Mouse (Mus musculus): ENCODE data around the gene 9130023H24Rik.

The 9130023H24Rik gene

DNA sequence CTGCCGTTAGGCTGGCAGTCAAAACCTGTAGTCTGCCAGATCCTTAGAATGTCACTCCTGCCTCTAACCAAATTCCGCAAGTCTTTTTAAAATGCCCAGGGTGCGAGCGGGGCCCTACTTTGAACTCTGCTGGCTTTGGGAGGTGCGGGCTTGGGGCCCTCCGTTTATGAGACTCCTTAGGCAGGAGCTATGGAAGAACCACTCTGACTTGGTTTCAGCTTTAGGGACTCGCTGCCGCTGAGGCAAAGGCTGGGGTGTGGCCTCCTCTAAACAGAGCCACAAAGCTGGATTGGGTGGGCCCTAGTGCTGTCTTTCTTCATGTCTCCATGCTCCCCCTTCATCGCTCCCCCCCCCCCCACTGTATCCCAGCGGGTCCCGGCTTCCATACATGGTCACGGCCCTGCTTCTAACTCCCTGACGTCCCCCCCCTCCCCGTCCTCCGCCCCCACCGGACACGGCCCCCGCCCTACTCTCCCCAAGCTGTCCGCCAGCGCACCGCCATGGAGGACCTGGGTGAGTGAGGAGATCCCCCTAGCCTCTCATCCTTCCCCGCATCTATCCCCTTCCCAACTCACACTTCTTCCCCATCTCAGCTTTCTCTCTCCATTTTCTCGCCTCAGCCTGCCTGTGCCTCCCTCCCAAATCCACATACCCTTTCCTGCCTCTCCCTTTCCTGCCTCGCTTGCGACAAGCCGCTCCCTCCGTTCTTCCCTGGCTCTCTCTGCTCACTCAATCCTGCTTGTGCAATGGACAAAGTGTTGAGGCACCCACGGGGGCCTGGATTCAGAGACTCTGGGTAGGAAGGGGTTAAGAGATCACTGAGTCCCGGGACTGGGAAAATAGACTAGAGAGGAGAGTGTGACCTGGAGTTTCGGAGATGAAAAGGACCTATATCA, 8.9 kb upstream of the 9130023H24Rik start, which contains the start of gene Tgfb1i1:
Tgfb1i1 (plus strand) TSS at position 317 of the 896 bp plus-strand sequence.
- peak; percentile 74 for DNase-seq

DNA sequence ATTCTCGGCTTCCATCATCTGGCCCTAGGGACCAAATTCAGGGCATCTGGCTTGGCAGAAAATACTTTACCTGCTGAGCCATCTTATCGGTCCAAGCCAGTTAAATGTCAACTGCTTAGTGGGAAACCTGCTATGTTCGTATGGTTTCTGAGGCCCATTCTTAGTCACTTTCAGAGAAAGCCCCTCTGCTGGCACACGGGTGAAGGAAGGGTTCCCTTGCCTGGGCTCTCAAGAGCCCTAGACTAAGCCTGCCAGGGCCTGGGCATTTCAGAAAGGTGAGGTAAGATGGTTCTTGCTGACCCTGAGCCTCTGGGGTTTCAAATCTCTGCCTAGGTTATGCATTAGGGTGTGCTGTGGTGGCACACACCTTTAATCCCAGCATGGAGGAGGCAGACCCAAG, 7.7 kb upstream of the 9130023H24Rik start:
- DNase-seq: no peak

DNA sequence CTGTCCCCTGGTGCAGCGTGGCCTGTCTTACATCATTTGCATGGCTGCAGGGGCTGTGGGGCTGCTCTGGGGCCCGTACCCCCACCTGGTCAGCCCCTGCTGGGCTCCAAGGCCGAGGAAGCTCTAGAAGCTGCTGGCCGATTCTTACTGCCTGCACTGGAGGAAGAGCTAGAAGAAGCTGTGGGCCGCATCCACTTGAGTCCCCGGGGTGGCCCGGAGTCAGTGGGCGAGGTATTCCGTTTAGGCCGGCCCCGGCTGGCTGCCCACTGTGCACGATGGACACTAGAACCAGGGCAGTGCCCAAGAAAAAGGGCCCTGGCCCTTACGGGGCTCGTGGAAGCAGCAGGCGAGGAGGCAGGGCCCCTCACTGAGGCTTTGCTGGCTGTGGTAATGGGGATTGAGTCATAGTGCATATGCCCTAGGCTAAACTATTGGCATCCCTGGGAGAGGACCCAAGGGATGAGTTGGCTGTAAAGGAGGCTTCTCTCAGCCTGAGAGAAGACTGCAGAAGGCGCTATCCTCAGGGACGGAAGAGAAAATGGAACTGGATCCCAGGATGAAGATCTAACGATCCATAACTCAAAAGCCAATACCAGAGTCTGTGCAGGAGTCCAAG, 6.7 kb upstream of the 9130023H24Rik start:
- DNase-seq: no peak

DNA sequence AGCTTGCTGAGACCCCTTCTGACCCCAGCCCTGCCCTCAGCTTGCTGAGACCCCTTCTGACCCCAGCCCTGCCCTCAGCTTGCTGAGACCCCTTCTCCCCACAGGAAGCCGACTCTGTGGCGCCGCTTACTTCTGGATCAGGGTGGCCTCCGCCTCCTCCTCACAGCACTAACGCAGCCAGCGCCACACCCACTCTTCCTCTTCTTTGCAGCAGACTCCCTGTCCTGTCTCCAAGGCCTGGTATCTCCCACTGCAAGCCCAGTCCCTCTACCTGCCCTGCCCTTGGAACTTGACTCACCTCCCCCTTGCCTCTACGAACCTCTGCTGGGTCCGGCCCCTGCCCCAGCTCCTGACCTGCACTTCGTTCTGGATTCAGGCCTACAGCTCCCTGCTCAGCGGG, 6.1 kb upstream of the 9130023H24Rik start:
- no peak for DNase-seq

DNA sequence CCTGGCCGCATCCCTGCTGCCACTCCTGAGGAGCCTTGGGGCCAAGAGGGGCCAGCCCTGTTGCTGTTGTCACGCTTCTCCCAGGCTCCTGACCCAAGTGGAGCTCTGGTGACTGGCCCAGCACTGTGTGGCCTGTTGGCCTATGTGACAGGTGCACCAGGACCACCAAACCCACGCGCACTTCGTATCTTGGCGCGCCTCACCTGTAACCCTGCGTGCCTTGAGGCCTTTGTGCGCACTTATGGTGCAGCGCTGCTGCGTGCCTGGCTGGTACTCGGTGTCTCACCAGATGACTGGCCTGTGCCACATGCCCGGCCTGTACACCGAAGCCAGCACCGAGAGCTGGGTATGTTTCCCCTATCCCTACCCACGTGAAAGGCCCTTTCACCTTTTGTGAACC, 4.5 kb upstream of the 9130023H24Rik start:
- DNase-seq: no peak

DNA sequence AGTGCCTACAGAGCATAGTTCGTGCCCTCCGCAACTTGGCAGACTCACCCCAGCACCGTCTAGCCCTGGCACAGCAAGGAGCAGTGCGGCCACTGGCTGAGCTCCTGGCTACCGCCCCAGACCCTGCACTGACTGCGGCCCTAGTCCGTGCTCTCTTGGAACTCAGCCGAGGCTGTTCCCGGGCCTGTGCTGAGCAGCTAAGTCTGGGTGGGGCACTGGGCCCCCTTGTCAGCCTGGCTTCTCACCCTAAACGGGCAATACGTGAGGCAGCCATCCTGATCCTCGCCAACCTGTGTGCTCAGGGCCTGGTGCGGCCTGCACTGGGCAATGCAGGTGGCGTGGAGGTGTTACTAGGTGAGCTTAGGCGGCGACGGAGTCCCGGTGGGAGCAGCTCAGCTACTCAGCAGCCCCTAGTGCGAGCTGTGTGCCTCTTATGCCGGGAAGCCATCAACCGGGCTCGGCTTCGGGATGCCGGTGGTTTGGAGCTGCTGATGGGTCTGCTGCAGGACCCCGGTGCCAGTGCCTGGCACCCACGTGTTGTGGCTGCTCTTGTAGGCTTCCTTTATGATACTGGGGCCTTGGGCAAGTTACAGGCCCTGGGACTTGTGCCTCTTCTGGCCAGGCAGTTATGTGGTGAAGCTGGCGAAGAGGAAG, 2.4 kb upstream of the 9130023H24Rik start:
- no peak for DNase-seq

DNA sequence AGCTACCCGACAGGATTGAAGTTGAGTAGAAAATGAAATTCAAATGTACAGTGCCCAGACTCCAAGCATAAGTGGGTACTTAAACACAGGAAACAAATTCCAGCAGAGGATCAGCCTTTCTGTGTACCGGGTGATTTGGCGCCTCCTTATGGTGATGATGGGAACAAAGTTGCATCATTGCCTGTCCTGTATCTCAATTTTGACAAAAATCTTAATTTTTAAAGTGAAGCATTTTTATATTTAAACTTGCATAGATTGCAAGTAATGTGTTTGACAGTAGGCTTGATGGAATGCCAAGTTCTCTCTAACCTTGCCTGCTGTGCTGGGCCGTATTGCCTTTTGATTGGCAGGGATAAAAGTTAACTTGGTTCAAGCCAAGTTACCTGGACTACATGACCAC, 1.2 kb upstream of the 9130023H24Rik start:
- peak; percentile 44 for DNase-seq

DNA sequence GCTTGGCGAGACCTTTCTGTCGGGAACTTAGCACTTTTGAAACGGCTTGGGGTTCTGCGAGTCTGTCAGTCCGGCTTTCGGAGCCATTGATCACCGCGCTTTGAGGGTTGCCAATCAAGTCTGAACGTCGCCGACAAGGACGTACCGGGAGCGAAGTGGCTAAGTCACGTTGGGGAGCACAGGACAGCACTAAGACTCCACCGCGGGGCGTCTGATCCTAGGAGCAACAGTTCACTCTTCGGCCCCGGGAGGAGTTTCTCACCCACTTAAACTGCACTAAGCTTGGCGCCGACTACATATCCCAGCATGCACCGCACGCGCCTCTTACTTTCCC, 271 bp downstream of the 9130023H24Rik start:
- no peak for DNase-seq

DNA sequence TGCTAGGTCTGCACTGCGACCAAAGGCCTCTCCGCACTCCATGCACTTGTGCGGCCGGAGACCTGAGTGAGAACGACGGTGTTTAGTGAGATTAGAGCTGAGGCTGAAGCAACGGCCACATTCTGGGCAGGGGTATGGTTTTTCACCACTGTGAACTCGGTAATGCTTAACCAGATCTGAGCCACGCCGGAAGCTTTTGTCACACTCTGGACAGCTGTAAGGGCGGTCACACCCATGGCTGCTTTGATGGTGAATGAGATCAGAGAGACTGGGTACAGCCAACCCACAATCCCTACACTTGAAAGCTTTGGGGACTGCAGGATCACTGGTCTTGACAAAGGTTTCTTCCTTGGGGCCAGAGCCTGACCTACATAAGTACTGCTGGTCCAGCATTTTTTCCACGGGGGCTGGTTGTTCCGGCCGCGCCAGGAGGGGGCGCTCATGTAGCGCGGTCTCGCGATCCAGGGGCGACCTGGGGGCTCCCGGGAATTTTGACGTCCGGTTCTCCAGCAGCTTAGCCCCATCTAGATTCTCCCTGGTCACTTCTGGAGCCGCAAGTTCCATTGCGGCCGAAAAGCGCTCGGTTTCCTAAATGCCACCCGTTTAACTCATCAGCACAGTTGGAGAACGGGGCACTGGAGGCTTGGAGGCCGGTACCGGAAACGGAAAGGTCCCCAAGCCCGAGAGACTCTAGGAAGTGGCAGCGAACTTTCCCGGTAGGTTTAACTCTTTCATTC, 807 bp downstream of the 9130023H24Rik start, which contains the start of gene Armc5:
Armc5 (plus strand) TSS at position 487 of the 737 bp plus-strand sequence.
- DNase-seq: peak; percentile 91

DNA sequence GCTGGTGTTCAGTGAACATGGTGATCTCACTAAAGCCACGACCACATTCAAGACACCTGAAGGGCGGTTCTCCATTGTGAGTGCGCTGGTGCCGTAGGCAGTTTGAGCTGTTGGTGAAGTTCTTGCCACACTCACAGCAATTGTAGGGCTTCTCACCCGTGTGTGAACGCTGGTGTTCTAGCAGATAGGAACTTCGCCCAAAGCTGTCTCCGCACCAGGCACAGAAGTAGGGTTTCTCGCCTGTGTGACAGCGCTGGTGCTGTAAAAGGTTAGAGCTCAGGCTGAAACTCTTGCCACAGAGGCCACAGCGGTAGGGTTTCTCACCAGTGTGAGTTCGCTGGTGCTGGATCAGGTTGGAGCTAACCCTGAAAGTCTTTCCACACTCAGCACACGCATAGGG, 1.4 kb downstream of the 9130023H24Rik start:
- no peak for DNase-seq

DNA sequence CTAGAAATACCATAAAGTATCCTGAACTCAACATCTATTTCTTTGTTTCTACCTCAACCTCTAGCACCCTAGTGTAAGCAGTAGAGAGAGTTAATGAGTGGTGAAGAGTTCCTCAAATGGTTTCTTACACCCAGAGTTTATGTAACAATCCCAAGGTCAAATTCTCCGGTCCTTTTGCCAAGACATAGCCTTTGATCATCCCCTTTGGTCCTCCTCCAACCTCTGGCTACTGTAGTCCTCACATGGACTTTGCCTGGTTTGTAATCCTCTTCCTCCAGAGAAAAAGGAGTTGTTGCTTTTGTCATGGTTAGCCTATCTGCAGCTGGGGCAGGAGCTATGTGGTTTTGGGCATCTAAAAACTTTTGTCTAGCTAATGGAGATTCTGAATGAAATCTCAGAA, 2.4 kb downstream of the 9130023H24Rik start:
- peak; percentile 72 for DNase-seq

DNA sequence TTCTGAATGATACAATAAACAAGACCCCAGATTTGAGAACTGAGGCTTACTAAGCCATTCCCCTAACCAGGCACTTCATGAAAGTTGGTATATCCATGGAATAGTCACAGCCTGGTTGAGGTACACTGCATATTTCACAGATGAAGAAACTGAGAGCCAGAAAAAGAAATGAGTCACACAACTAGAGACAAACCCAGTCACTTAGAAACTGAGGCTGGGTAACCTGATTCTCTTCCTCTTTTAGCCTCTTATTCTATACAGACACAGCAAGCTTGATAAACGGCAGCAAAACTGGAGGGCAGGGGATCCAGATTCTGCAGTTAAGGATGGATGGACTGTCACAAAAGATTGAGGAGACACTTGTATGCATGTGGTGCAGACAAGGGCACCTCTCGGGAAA, 3.0 kb downstream of the 9130023H24Rik start:
- no peak for DNase-seq

DNA sequence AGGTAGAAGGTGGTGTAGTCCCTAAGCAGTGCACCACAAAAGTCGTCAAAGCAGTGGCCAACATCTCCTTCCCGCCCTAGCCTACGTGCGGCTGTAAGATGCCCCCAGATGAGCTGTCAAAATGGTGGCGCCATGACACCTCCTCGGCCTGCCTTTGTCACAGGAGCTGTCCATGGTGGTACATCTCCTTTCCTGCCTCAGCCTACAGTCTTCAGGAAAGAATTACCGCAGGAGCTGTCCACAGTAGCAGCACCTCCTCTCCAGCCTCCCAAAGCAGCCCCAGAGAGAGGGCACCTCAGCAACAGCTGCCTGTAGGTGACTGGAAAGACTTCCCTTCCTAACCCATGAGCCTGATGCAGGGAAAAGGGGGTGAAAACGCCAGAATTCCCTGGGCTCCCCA, 6.1 kb downstream of the 9130023H24Rik start:
- DNase-seq: no peak

DNA sequence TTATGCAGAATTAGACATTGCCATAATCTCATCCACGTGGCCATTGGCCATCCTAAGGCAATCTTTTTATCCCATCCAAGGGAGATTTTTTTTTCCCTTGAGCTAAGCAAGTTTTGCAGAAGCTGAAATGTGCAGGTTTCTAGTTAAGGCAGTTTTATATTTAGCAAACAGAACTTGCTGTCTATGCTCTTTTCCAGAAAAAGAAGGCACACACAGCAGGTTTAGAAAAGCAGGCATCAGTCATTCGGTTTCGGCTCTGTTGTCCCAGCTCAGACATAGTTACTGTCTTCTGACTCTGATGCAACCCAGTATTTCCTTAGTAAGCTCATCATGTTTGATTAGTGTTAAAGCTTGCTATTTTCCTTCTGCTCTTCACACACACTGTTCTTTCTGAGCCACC, 16.9 kb downstream of the 9130023H24Rik start:
- no peak for DNase-seq

DNA sequence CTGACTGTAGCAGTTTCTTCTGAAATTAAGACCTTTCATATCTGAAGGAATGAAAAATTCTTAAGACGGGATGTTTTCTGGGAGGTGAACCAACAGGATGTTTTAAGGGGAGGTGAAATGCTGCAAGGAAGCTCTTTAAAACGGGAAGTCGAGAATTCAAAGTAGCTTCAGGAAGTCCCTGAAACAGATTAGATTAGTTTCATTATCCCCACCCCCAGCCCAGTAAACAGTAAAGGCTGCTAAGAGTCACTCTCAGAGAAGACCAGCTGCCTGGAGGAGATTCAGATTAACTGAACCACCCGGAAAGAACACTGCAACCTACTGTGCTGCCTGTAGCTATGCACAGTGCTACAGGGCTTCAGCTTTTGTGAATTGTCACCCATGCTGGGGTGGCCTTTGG, 17.9 kb downstream of the 9130023H24Rik start:
- no peak for DNase-seq

DNA sequence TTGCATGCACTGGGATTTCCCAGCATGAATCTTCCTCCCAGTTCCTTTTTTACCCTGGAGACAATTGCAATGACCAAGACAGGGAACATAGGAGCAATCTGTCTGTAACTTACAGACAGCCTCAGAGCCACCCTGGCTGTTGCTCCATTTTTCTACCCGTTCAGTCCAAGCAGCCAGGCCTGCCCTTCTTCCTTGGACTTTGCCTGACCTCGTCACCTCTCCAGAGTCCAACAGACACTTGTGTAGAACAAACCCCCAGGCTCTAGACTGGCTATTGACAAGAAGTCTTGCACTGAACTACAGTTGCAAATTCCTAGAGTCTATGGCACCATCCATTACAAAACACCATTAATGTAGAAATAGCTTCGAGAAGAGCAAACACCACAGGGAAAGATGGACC, 28.0 kb downstream of the 9130023H24Rik start:
- peak; percentile 14 for DNase-seq

DNA sequence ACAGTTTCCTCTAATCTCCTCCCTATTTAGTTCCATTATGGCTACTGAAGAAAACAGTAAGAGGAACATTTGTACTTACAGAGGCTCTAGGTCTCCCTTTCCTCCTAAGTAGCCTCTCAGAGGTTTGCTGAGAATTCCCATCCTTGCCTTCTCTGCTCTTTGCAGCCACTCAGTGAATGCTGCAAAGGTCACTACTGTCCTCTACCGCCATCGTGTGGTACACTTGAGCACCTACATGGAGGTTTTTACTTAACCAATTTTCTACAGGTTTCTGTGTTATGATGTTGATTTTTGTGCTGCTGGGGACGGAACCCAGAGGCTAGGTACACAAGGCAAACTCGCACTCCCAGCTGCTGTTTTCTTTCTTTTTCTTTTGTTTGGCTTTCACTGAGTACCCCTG, 29.6 kb downstream of the 9130023H24Rik start:
- DNase-seq: peak; percentile 64

DNA sequence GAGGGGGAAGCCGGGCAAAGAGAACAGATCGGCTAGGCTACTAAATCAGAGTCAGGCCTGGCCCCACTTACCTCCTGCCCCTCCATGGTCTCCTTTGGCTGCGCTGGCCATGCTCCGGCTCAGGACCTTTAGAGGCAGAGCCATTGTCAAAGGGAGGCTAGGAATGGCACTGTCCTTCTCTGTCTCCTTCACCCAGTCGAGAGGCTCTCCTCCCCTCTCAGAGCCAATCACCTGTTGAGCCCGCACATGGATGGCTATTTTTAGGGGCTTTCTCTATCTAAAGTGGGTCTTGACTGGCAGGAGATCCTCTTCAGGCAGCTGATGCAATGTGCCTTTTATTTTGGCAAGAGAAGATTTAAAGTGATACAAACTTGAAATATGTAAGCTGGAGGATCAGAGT, 31.7 kb downstream of the 9130023H24Rik start, which contains the start of gene Cox6a2:
Cox6a2 (minus strand) TSS at position 236 of the 400 bp plus-strand sequence.
- DNase-seq: no peak

DNA sequence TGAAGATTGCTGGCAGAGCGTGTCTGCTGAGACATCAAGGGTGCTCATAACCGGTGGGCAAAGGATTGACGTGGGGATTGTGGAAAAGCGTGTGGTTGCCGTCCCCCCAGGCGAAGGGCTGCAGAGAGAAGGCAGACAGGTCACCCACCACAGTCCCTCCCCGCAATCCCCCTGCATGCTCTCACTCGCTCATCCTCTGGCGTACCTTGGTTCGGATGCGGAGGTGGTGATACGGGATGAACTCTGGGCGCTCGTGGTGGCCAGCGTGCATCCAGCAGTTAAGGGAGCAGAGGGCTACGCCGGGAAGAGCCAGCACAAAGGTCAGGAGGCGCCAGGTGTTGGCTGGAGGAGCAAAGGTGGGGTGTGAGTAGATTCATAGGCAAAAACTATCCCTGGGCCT, 32.1 kb downstream of the 9130023H24Rik start:
- DNase-seq: no peak

DNA sequence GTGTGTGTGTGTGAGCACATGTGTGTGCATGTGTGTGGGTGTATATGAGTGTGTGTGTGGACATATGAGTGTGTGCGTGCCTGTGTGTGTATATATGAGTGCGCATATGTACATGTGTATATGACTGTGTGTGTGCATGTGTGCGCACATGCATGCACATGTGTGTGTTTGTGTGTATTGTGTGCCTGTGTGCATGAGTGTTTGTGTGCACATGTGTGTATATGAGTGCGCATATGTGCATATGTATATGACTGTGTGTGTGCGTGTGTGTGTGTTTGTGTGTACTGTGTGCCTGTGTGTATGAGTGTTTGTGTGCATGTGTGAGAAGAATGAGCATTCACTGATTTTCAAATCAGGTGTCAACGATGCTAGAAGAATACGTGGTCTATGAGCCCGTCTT, 33.7 kb downstream of the 9130023H24Rik start:
- no peak for DNase-seq

DNA sequence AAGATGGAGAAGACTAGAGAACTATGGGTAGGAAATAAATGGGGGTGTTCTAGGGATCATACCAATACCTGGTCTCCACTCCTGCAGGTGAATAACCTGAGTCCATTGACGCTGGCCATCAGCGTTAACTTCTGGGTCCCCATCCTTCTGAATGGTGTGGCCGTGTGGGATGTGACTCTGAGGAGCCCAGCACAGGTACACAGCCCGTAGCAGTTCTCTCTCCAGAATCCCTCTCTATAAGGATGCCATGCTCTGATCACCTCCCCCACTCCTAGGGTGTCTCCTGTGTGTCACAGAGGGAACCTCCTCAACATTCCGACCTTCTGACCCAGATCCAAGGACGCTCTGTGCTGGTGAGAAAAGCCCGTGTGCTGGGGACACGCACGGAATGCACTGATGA, 34.8 kb downstream of the 9130023H24Rik start:
- DNase-seq: no peak

DNA sequence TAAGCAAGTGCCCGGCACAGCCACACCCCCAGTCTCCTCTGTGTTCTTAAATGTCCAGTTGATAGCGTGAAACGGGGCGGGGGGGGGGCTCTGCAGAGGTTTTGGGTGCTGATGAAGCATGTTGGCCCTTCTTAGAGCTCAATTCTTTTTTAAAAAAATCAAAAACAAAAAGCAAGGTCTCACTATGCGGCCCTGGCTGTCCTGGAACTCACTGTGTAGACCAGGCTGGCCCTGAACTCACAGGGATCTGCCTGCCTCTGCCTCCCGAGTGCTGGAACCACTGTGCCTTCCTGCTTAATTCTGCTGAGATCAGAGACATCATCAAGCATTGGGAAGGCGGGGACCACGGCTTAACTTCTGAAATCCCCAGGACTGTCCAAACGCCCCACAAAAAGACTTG, 36.2 kb downstream of the 9130023H24Rik start:
- DNase-seq: no peak
